Mouse (Mus musculus): ENCODE measurements at regions not wholly inside any gene's neighbourhood (a gene's known extent, or its start where the extent isn't known, plus 50 kb on each side); places are given as distances from the start of the nearest gene placed in this dataset.

GRCm38 (mm10) chr10:24520515-24520914 lies 74.7 kb upstream of the Ccn2 start:
- no peak for DNase-seq

- DNase-seq: no peak
These were observed 62.5 kb upstream of the Ccn2 start for GRCm38 (mm10) chr10:24532776-24533175.

- peak; percentile 87 for DNase-seq
These were observed 60.3 kb upstream of the Ccn2 start for GRCm38 (mm10) chr10:24534901-24535300.

- no peak for DNase-seq
These were observed 59.8 kb upstream of the Ccn2 start for GRCm38 (mm10) chr10:24535461-24535860.

GRCm38 (mm10) chr10:24541990-24542389 lies 53.3 kb upstream of the Ccn2 start:
- DNase-seq: no peak
